Mouse (Mus musculus): ENCODE data around the gene S100g. TPM values are rescaled to one million over a fixed set of nuclear protein-coding genes. Genes with fewer than 3 reads are reported as not detected.
A peak's percentile ranks its signal among the peaks of the same experiment; 100 is the strongest.

S100g gene
- total RNA-seq (2022), result not detected

DNA sequence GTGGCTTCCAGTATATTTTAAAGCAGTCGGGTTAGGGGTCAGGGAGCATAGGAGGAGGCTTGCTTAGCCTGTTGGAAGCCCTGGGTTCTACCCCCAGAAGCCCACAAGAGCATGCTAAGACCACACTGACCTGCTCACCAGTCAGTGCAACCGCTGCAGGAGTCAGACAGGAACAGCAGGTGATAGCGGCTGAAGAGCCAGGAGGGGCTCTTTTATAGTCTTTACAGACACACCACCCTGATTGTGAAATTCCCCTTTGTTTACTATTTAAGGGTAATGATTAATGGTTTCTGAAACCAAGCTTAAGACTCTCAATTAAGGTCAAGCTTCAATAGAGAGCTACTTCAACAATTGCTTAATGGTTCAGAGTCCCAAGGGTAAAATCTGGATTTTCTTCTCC, at the start of gene S100g:
TSS of gene S100g (minus strand) at position 217 of the 400 bp plus-strand sequence.
- DNase-seq (ENCODE audit: low spot score), result no peak

DNA sequence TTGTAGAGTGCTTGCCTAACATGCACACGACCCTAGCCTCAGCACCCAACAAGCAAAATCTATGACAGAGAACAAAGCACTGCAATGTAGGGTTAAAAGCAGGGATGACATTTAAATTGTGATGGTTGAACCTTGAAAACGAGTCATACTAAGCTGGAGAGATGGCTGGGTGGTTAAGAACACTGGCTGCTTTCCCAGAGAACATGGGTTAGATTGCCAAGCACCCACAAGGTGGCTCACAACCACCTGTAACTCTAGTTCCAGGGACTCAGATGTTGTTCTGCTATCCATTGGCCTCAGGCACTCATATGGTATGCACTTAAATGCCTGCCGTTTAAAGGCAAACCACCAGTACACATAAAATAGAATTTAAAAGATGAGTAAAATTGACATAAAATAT, 27.7 kb upstream of the S100g start:
- no peak for DNase-seq (ENCODE audit: low spot score)

DNA sequence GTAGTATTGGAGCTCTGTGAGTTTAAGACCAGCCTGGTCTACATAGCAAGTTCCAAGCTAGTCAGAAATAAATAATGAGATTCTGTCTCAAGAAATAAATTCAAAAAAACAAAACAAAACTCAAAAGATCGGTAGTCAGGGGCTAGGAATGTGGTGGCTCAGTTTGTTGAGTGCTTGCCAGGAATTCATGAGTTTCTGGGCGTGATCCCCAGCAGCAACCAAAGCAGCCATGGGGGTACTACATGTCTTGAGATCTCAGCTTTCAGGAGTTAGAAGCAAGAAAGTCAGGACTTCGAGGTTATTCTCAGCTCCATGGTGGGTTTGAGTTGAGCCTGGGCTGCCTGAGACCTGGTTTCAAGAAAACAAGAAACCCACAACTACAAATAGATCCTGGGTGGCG, 27.0 kb upstream of the S100g start:
- DNase-seq (ENCODE audit: low spot score), result no peak

DNA sequence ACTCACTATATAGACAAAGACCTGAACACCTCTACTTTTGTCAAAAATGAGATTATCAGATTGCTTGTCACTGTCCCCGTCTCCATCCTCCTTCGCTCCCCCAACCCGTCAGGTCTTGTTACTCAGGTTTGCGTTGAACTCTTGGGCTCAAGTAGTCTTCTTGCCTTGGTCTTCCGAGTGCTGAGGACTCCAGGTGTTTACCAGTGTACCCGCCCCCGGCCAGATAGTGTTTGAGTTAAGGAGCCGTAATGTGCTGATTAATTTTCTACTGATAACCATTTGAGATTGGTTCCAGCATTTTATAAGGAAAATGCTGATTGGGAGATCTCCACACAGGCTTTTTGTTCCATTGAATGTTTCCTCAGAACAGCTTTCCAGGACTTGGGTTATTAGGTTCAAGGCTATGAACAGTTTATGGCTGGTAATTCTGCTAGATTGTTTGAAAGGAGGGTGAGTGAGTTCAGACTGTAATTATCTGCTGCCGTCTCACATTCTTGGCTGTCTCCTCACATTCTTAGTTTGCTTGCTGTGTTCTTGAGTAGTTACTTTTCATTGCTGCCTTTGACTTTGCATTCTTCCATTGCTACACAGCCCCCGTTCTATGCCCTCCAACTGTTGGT, 22.6 kb upstream of the S100g start:
- DNase-seq (ENCODE audit: low spot score), result no peak

DNA sequence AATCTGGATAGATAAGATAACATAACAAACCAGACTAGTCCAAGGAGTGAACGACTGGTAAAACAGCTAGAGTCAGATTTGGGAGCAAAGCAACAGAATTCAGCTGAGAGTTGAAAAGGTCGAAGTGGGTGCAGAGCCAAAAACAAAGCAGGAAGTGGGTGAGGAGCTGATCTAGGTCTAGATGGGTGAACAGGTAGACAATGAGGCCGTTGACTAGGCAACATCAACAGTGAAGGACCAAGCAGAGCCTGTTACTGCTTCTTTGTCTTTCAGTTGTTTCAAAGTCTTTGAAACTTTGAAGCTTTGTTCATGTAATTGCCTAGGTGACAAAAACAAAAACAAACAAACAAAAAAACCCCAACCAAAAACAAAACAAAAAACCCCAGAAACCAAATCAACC, 11.8 kb upstream of the S100g start:
- DNase-seq (ENCODE audit: low spot score), result no peak

DNA sequence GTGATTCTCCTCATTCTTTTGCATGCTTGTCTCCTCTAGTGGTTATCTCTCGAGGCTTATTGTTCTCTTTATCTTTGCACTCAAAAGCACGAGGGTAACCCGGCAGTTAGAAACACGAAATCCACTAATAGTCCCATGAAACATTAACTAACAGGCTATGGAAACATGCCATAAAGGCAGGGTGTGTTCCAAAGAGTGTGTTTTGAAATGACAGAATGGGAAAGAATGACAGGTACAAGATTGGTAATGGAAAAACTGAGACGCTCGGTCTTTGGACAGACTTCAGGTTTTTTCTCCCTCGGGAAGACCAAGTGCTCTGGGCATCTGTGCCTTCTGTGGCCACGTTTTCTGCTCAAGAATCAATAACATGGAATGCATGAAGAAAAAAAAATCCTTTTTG, 3.1 kb upstream of the S100g start:
- DNase-seq (ENCODE audit: low spot score), result no peak

DNA sequence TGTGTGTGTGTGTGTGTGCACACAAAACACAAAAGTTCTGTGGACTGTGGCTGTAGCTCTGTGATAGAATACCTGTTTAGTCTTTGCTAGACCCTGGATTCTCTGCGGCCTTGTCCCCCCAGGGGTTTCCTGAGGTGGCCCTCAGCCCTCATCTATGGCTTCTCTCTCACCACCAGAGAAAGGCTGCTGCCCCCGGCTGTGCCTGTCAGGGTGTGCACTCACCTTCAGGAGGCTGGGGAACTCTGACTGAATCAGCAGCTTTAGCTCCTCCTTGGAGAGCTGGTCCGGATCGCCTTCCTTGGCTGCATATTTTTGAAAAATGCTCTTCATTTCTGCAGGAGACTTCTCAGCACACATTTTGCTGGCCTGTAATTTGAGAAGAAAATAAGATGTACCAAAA, 559 bp downstream of the S100g start:
- DNase-seq (ENCODE audit: low spot score), result no peak

DNA sequence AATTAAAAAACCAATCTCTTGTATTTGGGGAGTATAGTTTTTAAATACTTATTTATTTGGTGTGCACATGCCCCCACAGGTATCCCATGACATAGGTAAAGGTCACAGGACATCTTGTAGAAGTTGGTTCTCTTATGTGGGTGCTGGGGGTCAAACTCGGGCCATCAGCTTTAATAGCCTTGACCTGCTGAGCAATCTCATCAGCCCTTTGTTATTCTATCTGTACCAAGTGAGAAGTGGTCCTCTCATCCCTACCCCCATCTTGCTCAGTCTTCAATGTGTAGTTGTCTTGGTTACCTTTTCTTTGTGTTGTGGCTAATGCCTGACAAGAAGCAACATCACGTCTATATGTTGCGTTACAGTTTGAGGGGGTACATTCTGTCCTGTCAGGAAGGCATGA, 6.5 kb downstream of the S100g start:
- no peak for DNase-seq (ENCODE audit: low spot score)

DNA sequence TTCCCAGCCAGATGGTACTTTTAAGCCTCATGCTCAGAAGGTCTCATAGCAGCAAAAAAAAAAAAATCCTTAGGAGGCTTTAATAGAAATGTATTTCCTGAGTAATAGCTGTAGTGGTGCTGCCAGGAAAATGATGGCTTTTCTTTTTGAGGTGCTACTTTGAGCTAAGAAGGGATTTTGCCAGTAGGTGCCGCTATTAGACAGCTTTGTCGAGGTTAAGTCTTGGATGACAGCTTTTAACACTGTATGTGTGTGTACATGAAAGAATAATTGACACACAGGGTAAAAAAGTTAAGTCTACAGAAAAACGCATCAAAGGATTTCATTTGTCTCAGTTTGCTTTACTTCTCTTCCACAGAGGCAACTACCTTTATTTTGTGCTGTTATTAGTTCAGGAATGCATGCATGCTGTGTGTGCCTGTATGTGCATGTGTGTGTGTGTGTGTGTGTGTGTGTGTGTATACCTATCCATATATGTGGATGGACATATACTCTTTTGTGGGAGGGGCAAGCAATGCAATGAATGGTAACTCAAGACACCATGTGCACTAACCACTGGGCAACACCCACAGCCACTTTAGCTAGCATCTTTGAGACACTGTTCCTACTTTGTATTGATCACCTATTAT, 14.5 kb downstream of the S100g start:
- peak; percentile 12 for DNase-seq (ENCODE audit: low spot score)

DNA sequence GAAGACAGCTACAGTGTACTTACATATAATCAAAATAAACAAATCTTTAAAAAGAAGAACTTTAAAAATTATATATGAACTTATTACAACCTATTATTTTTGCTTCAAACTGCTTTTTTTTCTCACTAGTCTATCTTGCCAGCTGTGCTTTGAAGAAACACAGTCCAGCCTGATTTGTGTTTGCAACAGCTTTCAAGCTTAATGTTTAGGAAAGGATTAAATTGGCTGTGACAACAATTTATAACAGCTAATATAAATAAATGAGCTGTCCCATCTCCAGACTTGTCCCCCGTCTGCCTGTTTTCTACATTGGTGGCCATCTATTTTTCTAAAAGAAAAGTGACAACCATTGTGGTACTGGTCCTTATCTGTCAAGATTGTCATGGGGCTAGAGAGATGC, 22.4 kb downstream of the S100g start:
- DNase-seq (ENCODE audit: low spot score), result no peak

DNA sequence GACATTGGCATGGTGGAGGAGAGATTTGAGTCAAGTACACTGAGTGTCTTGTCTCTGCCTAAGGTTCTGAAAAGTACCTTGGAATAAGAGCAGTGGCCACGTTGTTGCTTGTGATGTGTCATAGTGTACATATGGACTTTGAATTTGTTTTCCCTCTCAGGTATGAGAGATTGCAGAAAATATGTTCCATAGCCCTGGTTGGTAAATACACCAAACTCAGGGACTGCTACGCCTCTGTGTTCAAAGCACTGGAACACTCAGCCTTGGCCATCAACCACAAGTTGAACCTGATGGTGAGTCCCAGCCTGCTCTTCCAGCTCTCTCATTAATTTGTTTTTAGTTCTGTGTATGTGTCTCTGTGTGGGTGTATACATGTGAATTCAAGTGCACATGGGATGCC, 32.9 kb downstream of the S100g start:
- no peak for DNase-seq (ENCODE audit: low spot score)

DNA sequence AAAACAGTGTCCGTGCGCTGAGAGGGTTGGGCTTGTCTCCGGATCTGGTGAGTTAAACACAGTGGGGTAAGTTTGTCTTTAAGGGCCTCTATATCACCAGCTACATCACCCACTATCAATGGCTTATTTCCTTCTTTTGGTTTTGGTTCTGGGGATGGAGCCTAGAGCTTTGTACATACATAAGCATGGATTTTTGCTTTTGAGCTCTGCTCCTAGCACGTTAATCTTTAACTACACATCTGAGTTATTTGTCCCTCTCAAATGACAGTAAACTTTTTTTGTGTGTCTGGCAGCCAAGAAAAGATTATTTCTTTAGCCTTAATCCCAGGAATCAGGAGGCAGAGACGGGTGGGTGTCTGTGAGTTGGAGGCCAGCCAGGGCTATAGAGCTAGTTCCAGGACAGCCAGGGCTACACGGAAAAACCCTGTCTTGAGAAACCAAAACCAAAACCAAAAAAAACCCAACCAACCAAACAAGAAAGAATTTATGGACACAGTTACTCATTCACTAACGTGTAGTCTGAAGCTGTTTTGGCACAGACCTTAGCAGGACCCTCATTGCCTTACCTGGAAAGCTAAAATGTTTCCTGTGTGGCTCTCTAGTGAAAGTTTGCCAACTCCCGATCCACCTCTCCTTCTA, 42.8 kb downstream of the S100g start:
- DNase-seq (ENCODE audit: low spot score), result no peak

DNA sequence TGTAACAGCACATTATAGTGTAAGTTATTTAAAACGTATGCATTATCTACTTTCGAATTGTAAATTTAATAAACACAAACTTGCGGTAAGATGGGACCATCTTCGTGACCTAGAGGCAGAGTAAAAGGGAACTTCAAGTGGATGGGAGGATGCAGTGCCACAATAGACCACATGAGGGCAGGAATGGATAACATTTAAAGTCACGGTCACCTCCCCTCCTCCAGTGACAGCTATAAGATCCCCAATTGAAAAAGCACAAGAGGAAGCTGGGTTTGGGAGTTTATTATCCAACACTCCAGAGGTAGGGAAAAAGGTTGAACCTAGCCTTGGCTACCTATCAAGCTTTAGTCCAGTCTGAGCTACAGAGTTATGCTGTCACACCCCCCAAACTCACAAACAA, 48.7 kb downstream of the S100g start:
- DNase-seq (ENCODE audit: low spot score), result peak; percentile 42

DNA sequence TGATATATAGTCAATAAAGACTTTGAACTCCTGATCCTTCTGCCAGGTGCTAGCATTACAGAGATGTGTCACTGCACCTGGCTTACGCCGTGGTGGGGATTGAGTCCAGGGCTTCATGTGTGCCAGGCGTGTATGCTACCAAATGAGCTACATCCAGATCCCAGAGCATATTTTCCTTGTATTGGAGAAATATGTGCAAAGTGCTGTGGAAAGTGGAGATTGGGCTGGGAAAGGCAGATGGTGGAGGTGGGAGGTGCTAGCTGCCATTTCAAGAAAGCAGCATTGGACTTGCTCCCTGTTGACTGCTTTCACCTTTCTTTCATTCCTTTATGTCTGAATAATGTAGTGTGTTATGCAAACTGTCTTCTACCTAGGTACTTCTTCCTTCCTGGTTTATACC, 50.7 kb downstream of the S100g start:
- DNase-seq (ENCODE audit: low spot score), result no peak

Other genes starting within 250 kb of the S100g start
- gene Rbbp7, start 204.2 kb downstream of the S100g start, total RNA-seq (2022), result 100 to 1,000 TPM; 150 to 163 (median 160) TPM
- 1 to 10 TPM; 6.7 to 8.6 (median 8.3) TPM for gene Txlng, start 135.1 kb downstream of the S100g start, total RNA-seq (2022)
- gene Syap1, start 76.2 kb downstream of the S100g start, total RNA-seq (2022), result 10 to 100 TPM; 28.5 to 30.8 (median 29.4) TPM
- 10 to 100 TPM; 10.4 to 13.8 (median 12.2) TPM for gene Ctps2, start 63.4 kb downstream of the S100g start, total RNA-seq (2022)